Mouse (Mus musculus) hindbrain, postnatal 0 days (tissue): ENCODE data around the gene Evpl. TPM values are rescaled to one million over a fixed set of nuclear protein-coding genes. Genes with fewer than 3 reads are reported as not detected.

ENCODE experiments used
- ATAC-seq: fragments of 200-750 bp; cut with Nextera tagmentation; 2 replicates; pipeline ENCODE4 v1.8.0; 2017; ENCODE audit warnings: mild to moderate bottlenecking, moderate TSS enrichment, moderate library complexity
- DNase-seq: peaks from one replicate; pipeline ENCODE4 v3.0.0-alpha.2; 2015; ENCODE audit warnings: low spot score
- H3K27ac ChIP-seq: fragments of 300-500 bp; sonication (generic); 2 replicates; pipeline ENCODE4 v1.5.1; 2014; ENCODE audit warnings: mild to moderate bottlenecking
- H3K27me3 ChIP-seq: fragments of 300-500 bp; sonication (generic); 2 replicates; pipeline ENCODE4 v1.6.1; 2014; ENCODE audit warnings: low read length, mixed read lengths; ENCODE audit not compliant: insufficient read depth
- H3K36me3 ChIP-seq: fragments of 300-500 bp; sonication (generic); 2 replicates; pipeline ENCODE4 v1.6.1; 2014; ENCODE audit warnings: low read length, mixed read lengths; ENCODE audit not compliant: insufficient read depth
- H3K4me1 ChIP-seq: fragments of 300-500 bp; sonication (generic); 2 replicates; pipeline ENCODE4 v1.6.1; 2014; ENCODE audit warnings: antibody characterized with exemption, low read length, mixed read lengths; ENCODE audit not compliant: insufficient read depth
- H3K4me2 ChIP-seq: fragments of 300-500 bp; sonication (generic); 2 replicates; pipeline ENCODE4 v1.6.1; 2014; ENCODE audit warnings: low read depth, mild to moderate bottlenecking, low read length, moderate library complexity, mixed read lengths
- H3K4me3 ChIP-seq: fragments of 300-500 bp; sonication (generic); 2 replicates; pipeline ENCODE4 v1.5.1; 2014; ENCODE audit warnings: low read length
- H3K9ac ChIP-seq: fragments of 300-500 bp; sonication (generic); replicated peaks from 2 replicates; pipeline ENCODE4 v1.6.1; 2014; ENCODE audit warnings: mild to moderate bottlenecking, low read length, moderate library complexity, mixed read lengths
- H3K9me3 ChIP-seq: fragments of 300-500 bp; sonication (generic); 2 replicates; pipeline ENCODE4 v1.6.1; 2016; ENCODE audit warnings: low read length, mixed read lengths
- CTCF ChIP-seq: IDR thresholded peaks from 2 replicates; pipeline ENCODE4 v1.5.1; 2016; ENCODE audit warnings: antibody characterized with exemption, control low read depth, low read depth
- WGBS: fragments of 180-500 bp; shearing (Covaris S2); extraction: QIAGEN DNeasy Blood & Tissue Kit; methylation state at CpG from one replicate; pipeline ENCODE4 v1.1.7; 2014; 5-methylcytosine and 5-hydroxymethylcytosine counted together
- polyA plus RNA-seq: library from polyadenylated mRNA; unstranded; fragments of >200 nt; fragmentation: Nextera tagmentation; extraction: Ambion mirVana; gene quantifications from 2 replicates; pipeline ENCODE4 v1.2.1, GENCODE M21; 2015
- total RNA-seq: library from RNA; depleted of rRNA; stranded (reverse); fragments of >200 nt; gene quantifications from 2 replicates; pipeline ENCODE4 v1.2.3, GENCODE M21; 2014; rRNA removed

Gene Evpl
- total and polyA plus RNA-seq, 2 experiments from 2014 or later: 1.6 to 2.8 TPM

DNA sequence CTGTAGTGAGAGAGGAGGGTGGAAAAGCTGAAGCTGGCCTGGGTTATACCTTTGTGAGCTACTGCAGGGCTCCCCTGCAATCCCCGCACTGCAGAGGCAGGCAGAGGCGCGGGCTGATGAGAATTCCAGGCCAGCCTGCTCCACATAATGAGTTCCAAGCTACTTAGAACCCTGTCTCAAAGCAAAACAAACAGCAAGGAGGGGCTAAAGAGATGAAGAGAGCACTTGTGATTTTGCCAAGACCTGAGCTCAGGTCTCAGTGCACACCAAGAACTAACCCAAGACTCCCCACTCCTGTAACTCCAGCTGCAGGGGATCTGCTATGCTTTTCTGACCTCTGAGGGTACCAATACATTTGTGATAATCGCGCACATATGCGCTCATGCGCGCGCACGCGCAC is 51.5 kb downstream of the Evpl start:
- Histone ChIP-seq H3K9ac (no peak overlapping the region), H3K27ac (peak overlapping the region; percentile 54), H3K27me3 (no peaks in the 10 kb centered on the region), H3K9me3 (no peaks in the 10 kb centered on the region), H3K4me1 (peaks cover 10% of the 10 kb centered on the region; the same call in 1 of the 2 replicates), H3K4me3 (no peak overlapping the region), H3K36me3 (peaks cover 21% of the 10 kb centered on the region), H3K4me2 (no peak overlapping the region)
- DNase-seq (no peak), ATAC-seq (no peak)
- 90% methylated on average over 11 of the region's 11 CpGs for WGBS
- no peak for TF ChIP-seq CTCF

DNA sequence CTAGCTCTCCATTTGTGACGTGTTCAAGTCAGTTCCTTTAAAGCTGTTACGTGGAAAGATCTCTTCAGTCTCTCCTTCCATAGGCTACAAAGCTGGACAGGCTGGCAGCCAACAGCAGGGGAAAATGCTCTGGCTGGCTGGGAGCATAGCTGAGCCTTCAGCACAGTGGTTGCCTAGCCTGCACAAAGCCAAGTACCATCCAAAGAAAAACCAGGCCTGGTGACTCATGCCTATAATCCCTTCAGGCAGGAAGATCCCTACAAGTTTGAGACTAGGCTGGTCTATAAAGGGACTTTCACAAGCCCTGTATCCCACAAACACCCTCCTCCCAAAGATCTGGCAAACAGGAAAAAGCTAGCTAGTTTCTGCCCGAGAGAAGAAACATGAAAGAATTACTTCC is 52.0 kb downstream of the Evpl start:
- peaks cover 10% of the 10 kb centered on the region; the same call in 1 of the 2 replicates for H3K4me1 ChIP-seq
- TF ChIP-seq CTCF: no peak
- H3K27ac ChIP-seq: peak overlapping the region; percentile 54; the same call in 1 of the 2 replicates
- no peak overlapping the region for H3K9ac ChIP-seq
- peak; percentile 63; the same call in 1 of the 2 replicates for ATAC-seq
- DNase-seq: peak; percentile 52
- no peaks in the 10 kb centered on the region for H3K27me3 ChIP-seq
- 57% methylated on average over 3 of the region's 3 CpGs for WGBS
- no peak overlapping the region for H3K4me3 ChIP-seq
- H3K9me3 ChIP-seq: no peaks in the 10 kb centered on the region
- peaks cover 17% of the 10 kb centered on the region for H3K36me3 ChIP-seq
- H3K4me2 ChIP-seq: no peak overlapping the region

DNA sequence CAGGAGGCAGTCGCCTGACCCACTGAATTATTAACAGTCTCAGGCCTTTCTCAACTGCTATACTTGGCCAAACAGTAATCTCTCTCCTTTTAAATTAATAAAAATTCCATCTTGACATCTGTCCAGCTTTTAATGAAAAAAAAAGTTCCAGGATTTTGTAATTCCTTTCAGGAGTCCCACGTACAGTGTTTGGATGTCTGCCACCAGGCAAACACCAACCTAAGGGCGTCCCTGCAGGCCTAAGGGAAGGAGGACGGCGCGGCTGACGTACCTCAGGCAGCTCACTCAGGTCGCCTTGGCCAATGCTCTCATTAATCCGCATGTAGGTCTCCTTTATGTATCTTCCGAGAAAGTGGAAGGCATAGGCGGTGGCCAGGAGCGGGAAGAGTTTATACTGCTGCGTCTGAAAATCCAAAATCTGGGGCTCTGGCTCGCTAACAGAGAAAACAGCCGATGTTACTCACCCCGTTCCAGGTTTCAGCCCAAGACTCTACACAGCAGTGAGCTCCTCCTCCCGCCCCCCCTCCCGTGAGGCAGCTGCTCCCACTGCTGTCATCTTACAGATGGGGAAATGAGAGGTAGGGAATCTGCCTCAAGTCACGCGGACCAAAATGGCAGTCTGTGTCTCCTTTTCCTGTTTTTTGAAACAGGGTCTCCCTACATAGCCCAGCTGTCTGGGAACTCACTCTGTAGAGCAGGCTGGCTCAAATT is 59.3 kb downstream of the Evpl start:
- DNase-seq (no peak), ATAC-seq (no peak)
- Histone ChIP-seq H3K27me3 (no peaks in the 10 kb centered on the region), H3K9ac (no peak overlapping the region), H3K4me2 (no peak overlapping the region), H3K4me3 (no peak overlapping the region), H3K27ac (no peak overlapping the region), H3K9me3 (no peaks in the 10 kb centered on the region), H3K36me3 (peaks cover 57% of the 10 kb centered on the region), H3K4me1 (no peaks in the 10 kb centered on the region)
- no peak for TF ChIP-seq CTCF
- 85% methylated on average over 20 of the region's 20 CpGs for WGBS

DNA sequence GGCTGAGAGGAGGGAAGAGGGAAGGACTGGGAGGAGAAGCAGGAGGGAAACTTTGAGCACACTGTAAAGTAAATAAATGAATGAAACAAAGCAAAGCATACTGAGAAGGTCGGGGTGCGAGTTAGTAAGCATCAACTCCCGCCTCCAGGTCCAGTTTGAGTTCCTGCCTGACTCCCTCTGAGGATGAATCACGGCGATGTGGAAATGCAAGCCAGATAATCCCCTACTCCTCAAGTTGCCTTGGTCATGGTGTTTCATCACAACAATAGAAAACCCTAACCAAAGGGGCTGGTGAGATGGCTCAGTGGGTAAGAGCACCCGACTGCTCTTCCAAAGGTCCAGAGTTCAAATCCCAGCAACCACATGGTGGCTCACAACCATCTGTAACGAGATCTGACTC is 61.9 kb downstream of the Evpl start:
- no peak for TF ChIP-seq CTCF

GRCm38 (mm10) chr11:116174775-116175448 is 63.0 kb downstream of the Evpl start:
- Histone ChIP-seq H3K4me2 (no peak overlapping the region), H3K27me3 (no peaks in the 10 kb centered on the region), H3K36me3 (peaks cover 64% of the 10 kb centered on the region), H3K9ac (no peak overlapping the region), H3K27ac (no peak overlapping the region), H3K9me3 (no peaks in the 10 kb centered on the region), H3K4me1 (no peaks in the 10 kb centered on the region), H3K4me3 (no peak overlapping the region)
- DNase-seq (no peak), ATAC-seq (no peak)
- 92% methylated on average over 22 of the region's 22 CpGs for WGBS
- no peak for TF ChIP-seq CTCF

More for the DNA sequence above, 61.9 kb downstream of the Evpl start:
- ATAC-seq (no peak), DNase-seq (no peak)
- Histone ChIP-seq H3K9ac (no peak overlapping the region), H3K4me1 (no peaks in the 10 kb centered on the region), H3K36me3 (peaks cover 75% of the 10 kb centered on the region), H3K4me3 (no peak overlapping the region), H3K4me2 (no peak overlapping the region), H3K27ac (no peak overlapping the region), H3K27me3 (no peaks in the 10 kb centered on the region), H3K9me3 (no peaks in the 10 kb centered on the region)
- 87% methylated on average over 7 of the region's 7 CpGs for WGBS

DNA sequence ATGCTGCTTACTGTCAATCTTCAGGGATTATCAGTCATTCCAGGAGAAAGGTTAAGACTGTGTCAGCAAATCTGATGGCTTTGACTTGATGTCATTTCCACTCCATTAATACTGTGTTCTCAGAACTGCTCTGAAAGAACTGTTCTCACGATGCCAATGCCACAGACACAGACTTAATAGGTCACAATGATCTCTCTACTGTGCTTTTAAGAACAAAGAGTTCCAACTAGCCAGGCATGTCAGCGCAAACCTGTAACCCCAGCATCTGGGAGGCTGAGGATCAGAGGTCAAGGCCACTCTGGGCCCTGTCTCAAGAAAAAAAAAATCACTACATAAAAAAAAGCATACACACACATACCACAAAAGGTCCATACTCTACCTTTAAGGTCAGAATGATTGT is 65.9 kb downstream of the Evpl start:
- no peak overlapping the region for H3K4me3 ChIP-seq
- 70% methylated on average over 2 of the region's 2 CpGs for WGBS
- no peak overlapping the region for H3K9ac ChIP-seq
- DNase-seq (no peak), ATAC-seq (no peak)
- peaks cover 5% of the 10 kb centered on the region for H3K4me1 ChIP-seq
- TF ChIP-seq CTCF: no peak
- no peak overlapping the region for H3K4me2 ChIP-seq
- no peak overlapping the region for H3K27ac ChIP-seq
- H3K36me3 ChIP-seq: peaks cover 43% of the 10 kb centered on the region
- no peaks in the 10 kb centered on the region for H3K9me3 ChIP-seq
- H3K27me3 ChIP-seq: no peaks in the 10 kb centered on the region

Other genes starting within 250 kb of the Evpl start
- 51.5 and 52.3 TPM in 2 replicates for gene Galk1, start 225.4 kb downstream of the Evpl start, total RNA-seq
- 60.3 and 61.7 TPM in 2 replicates for gene Galk1, start 225.4 kb downstream of the Evpl start, polyA plus RNA-seq
- gene H3f3b, start 210.1 kb downstream of the Evpl start, total RNA-seq: 603 and 627 TPM in 2 replicates
- 2,179 and 2,253 TPM in 2 replicates for gene H3f3b, start 210.1 kb downstream of the Evpl start, polyA plus RNA-seq
- 47.1 and 50.2 TPM in 2 replicates for gene Unk, start 207.8 kb downstream of the Evpl start, total RNA-seq
- gene Unk, start 207.8 kb downstream of the Evpl start, polyA plus RNA-seq: 22.8 and 24.5 TPM in 2 replicates
- 0.65 and 1.3 TPM in 2 replicates for gene Unc13d, start 160.1 kb downstream of the Evpl start, total RNA-seq
- 0.65 and 0.96 TPM in 2 replicates for gene Unc13d, start 160.1 kb downstream of the Evpl start, polyA plus RNA-seq
- 146 and 171 TPM in 2 replicates for gene Wbp2, start 151.1 kb downstream of the Evpl start, total RNA-seq
- 206 and 234 TPM in 2 replicates for gene Wbp2, start 151.1 kb downstream of the Evpl start, polyA plus RNA-seq
- 14.2 and 17.0 TPM in 2 replicates for gene Trim47, start 110.9 kb downstream of the Evpl start, total RNA-seq
- 9.5 and 10.1 TPM in 2 replicates for gene Trim47, start 110.9 kb downstream of the Evpl start, polyA plus RNA-seq
- 8.2 and 9.6 TPM in 2 replicates for gene Trim65, start 106.9 kb downstream of the Evpl start, total RNA-seq
- gene Trim65, start 106.9 kb downstream of the Evpl start, polyA plus RNA-seq: 2.4 TPM in 2 replicates
- 83.9 and 94.0 TPM in 2 replicates for gene Mrpl38, start 99.2 kb downstream of the Evpl start, total RNA-seq
- gene Mrpl38, start 99.2 kb downstream of the Evpl start, polyA plus RNA-seq: 71.9 and 73.3 TPM in 2 replicates
- gene Fbf1, start 69.9 kb downstream of the Evpl start, total RNA-seq: 68.1 and 73.5 TPM in 2 replicates
- gene Fbf1, start 69.9 kb downstream of the Evpl start, polyA plus RNA-seq: 33.8 and 35.3 TPM in 2 replicates
- 66.6 and 74.8 TPM in 2 replicates for gene Ten1, start 39.2 kb downstream of the Evpl start, total RNA-seq
- gene Ten1, start 39.2 kb downstream of the Evpl start, polyA plus RNA-seq: 101 and 110 TPM in 2 replicates
- 109 and 112 TPM in 2 replicates for gene Acox1, start 39.0 kb downstream of the Evpl start, total RNA-seq
- gene Acox1, start 39.0 kb downstream of the Evpl start, polyA plus RNA-seq: 63.4 and 65.0 TPM in 2 replicates
- gene Srp68, start 36.1 kb upstream of the Evpl start, total RNA-seq: 18.3 and 22.5 TPM in 2 replicates
- 50.4 and 50.8 TPM in 2 replicates for gene Srp68, start 36.1 kb upstream of the Evpl start, polyA plus RNA-seq
- gene Galr2, start 42.9 kb upstream of the Evpl start, total RNA-seq: 0.40 TPM in 1 of 2 replicates, not detected in the other
- gene Galr2, start 42.9 kb upstream of the Evpl start, polyA plus RNA-seq: 0.34 and 0.44 TPM in 2 replicates
- 84.6 and 95.3 TPM in 2 replicates for gene Exoc7, start 69.2 kb upstream of the Evpl start, total RNA-seq
- 128 TPM in 2 replicates for gene Exoc7, start 69.2 kb upstream of the Evpl start, polyA plus RNA-seq
- 37.6 and 40.0 TPM in 2 replicates for gene Foxj1, start 97.3 kb upstream of the Evpl start, total RNA-seq
- gene Foxj1, start 97.3 kb upstream of the Evpl start, polyA plus RNA-seq: 15.5 and 16.6 TPM in 2 replicates
- 108 and 117 TPM in 2 replicates for gene Rnf157, start 175.0 kb upstream of the Evpl start, total RNA-seq
- gene Rnf157, start 175.0 kb upstream of the Evpl start, polyA plus RNA-seq: 53.0 and 60.5 TPM in 2 replicates
- 67.9 and 102 TPM in 2 replicates for gene Ubald2, start 196.0 kb upstream of the Evpl start, total RNA-seq
- gene Ubald2, start 196.0 kb upstream of the Evpl start, polyA plus RNA-seq: 39.3 and 41.7 TPM in 2 replicates
- gene Qrich2, start 228.2 kb upstream of the Evpl start, total RNA-seq: not detected in 2 replicates
- 0.30 and 0.31 TPM in 2 replicates for gene Qrich2, start 228.2 kb upstream of the Evpl start, polyA plus RNA-seq